Mouse (Mus musculus): Measurements from ENCODE around the gene Ano1. TPM values are rescaled to one million over a fixed set of nuclear protein-coding genes. Genes with fewer than 3 reads are reported as not detected.

Gene Ano1
- total RNA-seq, 1 experiment from 2014 or later = not detected

- no peak for ATAC-seq (ENCODE audit: extremely low read depth, insufficient number of reproducible peaks, low FRiP score, poor library complexity, severe bottlenecking)
Observed at GRCm38 (mm10) chr7:144665585-144665984, 86.2 kb downstream of the Ano1 start.

- ATAC-seq (ENCODE audit: extremely low read depth, insufficient number of reproducible peaks, low FRiP score, poor library complexity, severe bottlenecking) = no peak
Observed at GRCm38 (mm10) chr7:144663566-144663965, 88.2 kb downstream of the Ano1 start.

GRCm38 (mm10) chr7:144656261-144656967 is 95.4 kb downstream of the Ano1 start:
- no peak for ATAC-seq (ENCODE audit: extremely low read depth, insufficient number of reproducible peaks, low FRiP score, poor library complexity, severe bottlenecking)

- no peak for ATAC-seq (ENCODE audit: extremely low read depth, insufficient number of reproducible peaks, low FRiP score, poor library complexity, severe bottlenecking)
Observed at GRCm38 (mm10) chr7:144653681-144654425, 97.9 kb downstream of the Ano1 start.

- ATAC-seq (ENCODE audit: extremely low read depth, insufficient number of reproducible peaks, low FRiP score, poor library complexity, severe bottlenecking) = no peak
Observed at GRCm38 (mm10) chr7:144647547-144647946, 104.2 kb downstream of the Ano1 start.

- no peak for ATAC-seq (ENCODE audit: extremely low read depth, insufficient number of reproducible peaks, low FRiP score, poor library complexity, severe bottlenecking)
Observed at GRCm38 (mm10) chr7:144640817-144641216, 111.0 kb downstream of the Ano1 start.

- ATAC-seq (ENCODE audit: extremely low read depth, insufficient number of reproducible peaks, low FRiP score, poor library complexity, severe bottlenecking) = no peak
Observed at GRCm38 (mm10) chr7:144636000-144636399, 115.8 kb downstream of the Ano1 start.

- no peak for ATAC-seq (ENCODE audit: extremely low read depth, insufficient number of reproducible peaks, low FRiP score, poor library complexity, severe bottlenecking)
Observed at GRCm38 (mm10) chr7:144634875-144635274, 116.9 kb downstream of the Ano1 start.

GRCm38 (mm10) chr7:144634450-144634849 is 117.3 kb downstream of the Ano1 start:
- ATAC-seq (ENCODE audit: extremely low read depth, insufficient number of reproducible peaks, low FRiP score, poor library complexity, severe bottlenecking) = no peak

- ATAC-seq (ENCODE audit: extremely low read depth, insufficient number of reproducible peaks, low FRiP score, poor library complexity, severe bottlenecking) = no peak
Observed at GRCm38 (mm10) chr7:144632321-144632720, 119.5 kb downstream of the Ano1 start.

GRCm38 (mm10) chr7:144630622-144631021 is 121.2 kb downstream of the Ano1 start:
- no peak for ATAC-seq (ENCODE audit: extremely low read depth, insufficient number of reproducible peaks, low FRiP score, poor library complexity, severe bottlenecking)

- ATAC-seq (ENCODE audit: extremely low read depth, insufficient number of reproducible peaks, low FRiP score, poor library complexity, severe bottlenecking) = no peak
Observed at GRCm38 (mm10) chr7:144628334-144628915, 123.3 kb downstream of the Ano1 start.

- no peak for ATAC-seq (ENCODE audit: extremely low read depth, insufficient number of reproducible peaks, low FRiP score, poor library complexity, severe bottlenecking)
Observed at GRCm38 (mm10) chr7:144627606-144628333, 124.0 kb downstream of the Ano1 start.

GRCm38 (mm10) chr7:144626042-144626441 is 125.7 kb downstream of the Ano1 start:
- ATAC-seq (ENCODE audit: extremely low read depth, insufficient number of reproducible peaks, low FRiP score, poor library complexity, severe bottlenecking) = no peak

GRCm38 (mm10) chr7:144620721-144621681 is 130.8 kb downstream of the Ano1 start:
- ATAC-seq (ENCODE audit: extremely low read depth, insufficient number of reproducible peaks, low FRiP score, poor library complexity, severe bottlenecking) = no peak

- no peak for ATAC-seq (ENCODE audit: extremely low read depth, insufficient number of reproducible peaks, low FRiP score, poor library complexity, severe bottlenecking)
Observed at GRCm38 (mm10) chr7:144620315-144620714, 131.5 kb downstream of the Ano1 start.

GRCm38 (mm10) chr7:144615343-144615742 is 136.4 kb downstream of the Ano1 start:
- ATAC-seq (ENCODE audit: extremely low read depth, insufficient number of reproducible peaks, low FRiP score, poor library complexity, severe bottlenecking) = no peak

- ATAC-seq (ENCODE audit: extremely low read depth, insufficient number of reproducible peaks, low FRiP score, poor library complexity, severe bottlenecking) = no peak
Observed at GRCm38 (mm10) chr7:144612829-144613228, 138.9 kb downstream of the Ano1 start.

Measured in neutrophil, adult 5-6 weeks (primary cell).